Mouse (Mus musculus) limb, embryonic 14.5 days (tissue): ENCODE measurements at regions not wholly inside any gene's neighbourhood (a gene's known extent, or its start where the extent isn't known, plus 50 kb on each side); places are given as distances from the start of the nearest gene placed in this dataset.

ENCODE experiments used
- ATAC-seq: fragments of 200-750 bp; cut with Nextera tagmentation; 2 replicates; pipeline ENCODE4 v1.8.0; 2017; ENCODE audit warnings: low read depth, moderate number of reproducible peaks, moderate TSS enrichment; ENCODE audit not compliant: low FRiP score
- DNase-seq: peaks from one replicate; pipeline ENCODE4 v3.0.0-alpha.2; 2015; ENCODE audit warnings: low spot score
- H3K27ac ChIP-seq: fragments of 300-500 bp; sonication (generic); replicated peaks from 2 replicates; pipeline ENCODE4 v1.5.1; 2014; ENCODE audit warnings: low read depth, mild to moderate bottlenecking, low read length, moderate library complexity, mixed read lengths
- H3K27me3 ChIP-seq: fragments of 300-500 bp; sonication (generic); 2 replicates; pipeline ENCODE4 v1.6.1; 2014; ENCODE audit warnings: low read length, mixed read lengths; ENCODE audit not compliant: control insufficient read depth, insufficient read depth
- H3K36me3 ChIP-seq: fragments of 300-500 bp; sonication (generic); 2 replicates; pipeline ENCODE4 v1.6.1; 2014; ENCODE audit warnings: mild to moderate bottlenecking, low read length, moderate library complexity, mixed read lengths; ENCODE audit not compliant: control insufficient read depth, insufficient read depth
- H3K4me1 ChIP-seq: fragments of 300-500 bp; sonication (generic); 2 replicates; pipeline ENCODE4 v1.6.1; 2014; ENCODE audit warnings: antibody characterized with exemption, low read length, mixed read lengths; ENCODE audit not compliant: control insufficient read depth, insufficient read depth
- H3K4me2 ChIP-seq: fragments of 300-500 bp; sonication (generic); replicated peaks from 2 replicates; pipeline ENCODE4 v1.6.1; 2014; ENCODE audit warnings: low read depth, mild to moderate bottlenecking, low read length, moderate library complexity; ENCODE audit not compliant: severe bottlenecking
- H3K4me3 ChIP-seq: fragments of 300-500 bp; sonication (generic); replicated peaks from 2 replicates; pipeline ENCODE4 v1.5.1; 2014; ENCODE audit warnings: low read length
- H3K9ac ChIP-seq: fragments of 300-500 bp; sonication (generic); 2 replicates; pipeline ENCODE4 v1.6.1; 2014; ENCODE audit warnings: mild to moderate bottlenecking, low read depth, low read length, moderate library complexity; ENCODE audit not compliant: severe bottlenecking
- H3K9me3 ChIP-seq: fragments of 300-500 bp; sonication (generic); 2 replicates; pipeline ENCODE4 v1.6.1; 2016; ENCODE audit warnings: low read length; ENCODE audit not compliant: control insufficient read depth
- POLR2A ChIP-seq: fragments of 200-500 bp; IDR thresholded peaks from 2 replicates; pipeline ENCODE4 v1.8.0; 2012; ENCODE audit warnings: inconsistent platforms, mild to moderate bottlenecking, moderate library complexity, borderline replicate concordance; ENCODE audit not compliant: insufficient read depth, insufficient read length; ENCODE audit errors: extremely low read depth
- WGBS: fragments of 180-500 bp; shearing (Covaris S2); extraction: QIAGEN DNeasy Blood & Tissue Kit; methylation state at CpG from one replicate; pipeline ENCODE4 v1.1.7; 2014; 5-methylcytosine and 5-hydroxymethylcytosine counted together

DNA sequence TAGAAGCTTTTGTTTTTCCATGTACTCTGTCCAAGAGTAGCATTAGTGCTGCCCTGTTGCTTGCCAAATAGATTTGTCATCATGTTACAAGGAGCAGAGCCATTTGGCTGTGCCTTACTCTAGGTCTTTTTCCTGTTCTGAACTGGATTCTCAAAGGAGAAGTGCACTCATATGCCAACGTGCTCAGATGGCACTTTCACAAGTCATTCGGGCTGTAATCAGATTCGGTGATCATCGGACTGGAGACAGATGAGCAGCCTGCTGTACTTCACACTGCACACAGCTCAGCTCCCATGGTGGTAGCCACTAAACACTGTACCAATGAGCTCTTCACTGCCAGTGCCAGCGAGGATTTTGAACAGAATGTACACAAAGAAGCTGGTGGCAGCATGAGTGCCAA lies 421.1 kb downstream of the Frk start:
- WGBS = 85% methylated on average over 5 of the region's 5 CpGs
- H3K4me3 ChIP-seq = no peak overlapping the region
- ATAC-seq (no peak), DNase-seq (peak; percentile 4)
- H3K4me1 ChIP-seq = no peaks in the 10 kb centered on the region
- H3K4me2 ChIP-seq = no peak overlapping the region
- H3K27me3 ChIP-seq = no peaks in the 10 kb centered on the region
- TF ChIP-seq POLR2A = no peak
- no peaks in the 10 kb centered on the region for H3K9me3 ChIP-seq
- H3K9ac ChIP-seq = no peak overlapping the region
- no peaks in the 10 kb centered on the region for H3K36me3 ChIP-seq
- no peak overlapping the region for H3K27ac ChIP-seq

DNA sequence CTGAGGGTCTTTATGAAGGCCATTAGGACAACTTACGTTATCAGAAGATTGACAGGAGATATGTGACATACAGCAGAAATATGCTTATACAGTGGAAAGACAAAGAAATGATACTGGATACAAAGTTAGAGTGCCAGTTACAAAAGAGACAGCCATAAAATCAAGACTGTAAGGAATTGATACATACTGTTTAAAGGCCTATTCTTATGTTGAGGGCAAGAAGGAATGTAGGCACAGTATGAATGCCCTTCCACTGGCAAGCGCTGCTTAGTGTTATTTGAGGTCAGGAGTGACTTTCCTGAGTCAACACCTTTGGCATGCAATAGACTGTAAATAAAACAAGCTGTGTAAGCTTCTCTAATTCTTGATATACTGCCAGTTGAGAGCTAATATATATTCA lies 421.5 kb downstream of the Frk start:
- whole genome bisulfite sequencing = 84% methylated on average over 2 of the region's 2 CpGs
- H3K4me1 ChIP-seq = no peaks in the 10 kb centered on the region
- no peak overlapping the region for H3K4me2 ChIP-seq
- no peak overlapping the region for H3K4me3 ChIP-seq
- no peaks in the 10 kb centered on the region for H3K9me3 ChIP-seq
- H3K9ac ChIP-seq = no peak overlapping the region
- no peak overlapping the region for H3K27ac ChIP-seq
- DNase-seq (no peak), ATAC-seq (no peak)
- H3K36me3 ChIP-seq = no peaks in the 10 kb centered on the region
- no peaks in the 10 kb centered on the region for H3K27me3 ChIP-seq
- no peak for TF ChIP-seq POLR2A

DNA sequence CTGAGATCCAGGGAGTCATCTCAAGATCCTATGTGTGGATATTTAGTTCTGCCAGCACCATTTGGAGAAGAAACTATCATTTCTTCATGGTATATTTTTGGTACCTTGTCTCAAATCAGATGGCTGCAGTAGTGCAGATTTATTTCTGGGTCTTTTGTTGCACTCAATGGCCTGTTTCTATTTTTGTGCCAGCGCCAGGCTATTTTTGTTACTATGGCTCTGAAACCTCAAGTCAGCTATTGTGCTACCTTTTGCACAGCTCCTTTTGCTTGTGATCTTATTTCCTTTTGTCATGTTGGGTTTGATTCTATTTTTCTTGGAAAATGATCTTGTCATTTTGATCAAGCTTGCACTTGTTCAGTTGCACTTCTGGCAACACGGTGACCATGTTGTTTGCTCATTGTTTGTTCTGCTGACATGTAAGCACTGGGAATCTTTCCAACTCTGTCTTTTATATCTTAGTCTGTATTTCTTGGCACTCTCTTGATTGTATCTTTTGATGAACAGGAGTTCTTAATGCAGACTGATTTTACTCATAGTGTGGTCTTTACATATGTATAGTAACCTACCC lies 429.0 kb downstream of the Frk start:
- Histone ChIP-seq H3K9me3 (no peaks in the 10 kb centered on the region), H3K27me3 (no peaks in the 10 kb centered on the region), H3K4me3 (no peak overlapping the region), H3K36me3 (no peaks in the 10 kb centered on the region), H3K27ac (no peak overlapping the region), H3K9ac (no peak overlapping the region), H3K4me1 (no peaks in the 10 kb centered on the region), H3K4me2 (no peak overlapping the region)
- TF ChIP-seq POLR2A = no peak
- DNase-seq (no peak), ATAC-seq (no peak)
- 89% methylated on average over 2 of the region's 2 CpGs for WGBS
